Mouse (Mus musculus): ENCODE measurements around the gene Ncl.

GRCm38 (mm10) chr1:86350576-86350975 is 8.6 kb downstream of the Ncl start:
- TF ChIP-seq CTCF (IDR thresholded peaks at IDR 0.05; ENCODE audit: low read depth, low read length): no peak
- TF ChIP-seq POLR2AphosphoS5 (IDR thresholded peaks at IDR 0.05; ENCODE audit: insufficient replicate concordance, low read depth, low read length): no peak
- no peak for TF ChIP-seq GATA1 (IDR thresholded peaks at IDR 0.05; ENCODE audit: borderline replicate concordance, low read length)
- TF ChIP-seq TAL1 (conservative IDR thresholded peaks at IDR 0.05; ENCODE audit: low read depth, low read length): no peak

Data from G1E (cell line).